Mouse (Mus musculus) right cerebral cortex, adult 2 months (tissue): ENCODE measurements around the gene Abcb8.

Source experiments
- DNase-seq, 2 experiments: peaks; one replicate each; pipeline ENCODE4 v3.0.0; 2021 to 2022; ENCODE audit warnings: low spot score in 2 of 2

The Abcb8 gene

DNA sequence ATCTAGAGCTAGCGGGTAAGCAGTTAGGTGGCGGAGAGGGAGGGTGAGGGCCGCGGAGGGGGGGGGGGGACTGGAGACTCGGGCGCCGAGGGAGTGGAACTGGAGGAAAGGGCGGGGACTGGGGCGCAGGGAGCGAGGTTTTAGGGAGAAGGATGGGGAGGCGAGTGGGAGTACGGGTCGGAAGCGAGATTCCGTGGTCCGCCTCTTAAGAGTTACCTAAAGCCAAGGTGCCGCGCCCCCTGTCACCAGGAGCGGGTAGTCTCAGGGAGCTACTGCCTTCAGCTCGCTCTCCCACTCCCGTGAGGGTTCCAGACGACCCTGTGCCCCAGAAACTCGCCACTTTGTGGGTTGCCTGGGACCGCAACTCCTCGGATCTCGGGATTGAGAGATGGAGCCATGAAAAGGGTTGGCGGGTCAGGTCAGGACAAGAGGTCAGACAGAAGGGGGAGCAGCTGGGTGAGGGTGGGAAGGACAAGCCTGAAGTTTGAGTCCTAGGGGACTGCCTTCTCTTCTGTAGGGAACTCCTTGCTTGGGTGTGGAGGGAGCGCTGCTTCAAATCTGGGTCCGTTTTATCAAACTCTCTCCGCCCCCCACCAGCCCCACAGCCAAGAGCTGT is 32.1 kb downstream of the Abcb8 start:
- peak in 1 of 2 experiments; percentile 29 for DNase-seq

- no peak for DNase-seq
These were observed 32.6 kb downstream of the Abcb8 start for GRCm38 (mm10) chr5:24426037-24426432.

- DNase-seq, result no peak
These were observed 33.3 kb downstream of the Abcb8 start for GRCm38 (mm10) chr5:24426556-24427284.

DNA sequence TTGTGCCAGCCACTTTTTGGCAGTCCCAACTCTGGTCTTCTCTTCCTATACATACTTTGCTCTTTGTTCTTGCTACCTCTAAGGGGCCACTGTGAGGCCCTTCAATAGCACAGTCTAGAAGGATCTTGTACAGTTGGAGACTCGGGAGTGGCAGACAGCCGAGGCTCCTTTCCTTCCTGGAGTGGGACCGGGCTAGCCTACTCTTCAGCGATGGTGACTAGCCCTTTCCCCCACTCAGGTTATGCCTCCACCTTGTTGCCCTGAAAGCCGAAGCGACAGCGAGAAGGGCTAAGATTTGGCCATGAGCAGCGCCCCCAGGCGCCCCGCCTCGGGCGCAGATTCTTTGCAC is 33.8 kb downstream of the Abcb8 start:
- DNase-seq, result no peak

GRCm38 (mm10) chr5:24427981-24428402 is 34.5 kb downstream of the Abcb8 start:
- DNase-seq, result no peak

DNA sequence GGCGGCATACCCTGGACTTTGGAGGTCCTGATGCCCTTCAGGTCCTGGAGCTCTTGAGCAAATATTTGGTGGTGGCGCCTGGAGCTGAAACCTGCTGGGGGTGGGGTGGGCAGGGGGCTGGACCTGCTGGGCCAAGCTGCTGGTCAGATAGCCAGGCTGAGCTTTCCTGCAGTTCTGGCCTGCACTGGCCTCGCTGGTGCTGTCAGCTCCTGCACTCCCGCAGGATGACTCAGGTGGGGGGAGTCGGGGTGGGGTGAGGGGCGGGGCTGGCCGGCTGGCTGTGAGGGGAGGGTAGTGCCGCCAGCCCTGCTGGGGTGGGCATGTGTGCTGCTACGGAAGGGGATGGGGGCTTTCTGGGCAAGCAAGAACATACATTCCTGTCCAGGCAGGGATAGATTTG is 35.1 kb downstream of the Abcb8 start:
- no peak for DNase-seq

- no peak for DNase-seq
These were observed 40.5 kb downstream of the Abcb8 start for GRCm38 (mm10) chr5:24433993-24434392.

DNA sequence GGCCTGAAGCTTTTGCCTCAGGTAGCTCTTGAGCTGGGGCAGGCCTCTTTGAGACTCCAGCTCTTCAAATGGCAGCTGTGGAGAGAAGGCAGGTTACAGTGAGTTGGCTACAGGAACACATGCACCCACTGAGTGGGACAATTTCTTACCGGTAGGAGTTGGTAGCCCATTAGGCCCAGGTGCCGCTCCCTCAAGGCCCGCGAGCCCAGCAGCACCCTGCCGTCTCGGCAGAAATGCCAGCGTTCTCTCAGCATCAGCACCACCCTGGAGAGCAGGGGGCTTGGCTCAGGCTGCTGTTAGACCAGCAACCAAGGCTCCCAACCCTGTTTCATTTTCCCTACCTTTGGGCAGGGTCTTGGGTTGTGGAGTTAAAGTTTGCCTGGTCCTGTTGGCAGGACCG is 47.7 kb downstream of the Abcb8 start:
- no peak for DNase-seq

DNA sequence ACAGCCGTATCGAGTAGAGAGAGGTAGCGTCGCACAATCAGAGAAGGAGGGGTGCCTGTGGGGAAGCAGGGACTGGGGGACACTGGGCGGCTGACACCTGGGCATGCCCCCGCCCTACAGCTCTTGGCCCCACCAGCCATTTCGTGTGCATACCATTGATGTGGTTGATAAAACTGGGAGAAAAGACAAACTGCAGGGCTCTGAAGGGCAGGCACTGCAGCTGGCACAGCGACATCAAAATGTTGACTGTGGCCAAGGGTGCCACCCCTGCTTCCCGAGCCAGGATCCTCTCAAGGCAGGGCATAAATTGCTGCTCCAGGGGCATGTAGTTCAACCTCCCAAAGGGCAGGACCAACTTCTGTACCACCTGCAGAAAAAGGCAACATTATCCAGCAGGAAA is 48.6 kb downstream of the Abcb8 start:
- no peak for DNase-seq

- DNase-seq, result no peak
These were observed 49.7 kb downstream of the Abcb8 start for GRCm38 (mm10) chr5:24443204-24443603.

DNA sequence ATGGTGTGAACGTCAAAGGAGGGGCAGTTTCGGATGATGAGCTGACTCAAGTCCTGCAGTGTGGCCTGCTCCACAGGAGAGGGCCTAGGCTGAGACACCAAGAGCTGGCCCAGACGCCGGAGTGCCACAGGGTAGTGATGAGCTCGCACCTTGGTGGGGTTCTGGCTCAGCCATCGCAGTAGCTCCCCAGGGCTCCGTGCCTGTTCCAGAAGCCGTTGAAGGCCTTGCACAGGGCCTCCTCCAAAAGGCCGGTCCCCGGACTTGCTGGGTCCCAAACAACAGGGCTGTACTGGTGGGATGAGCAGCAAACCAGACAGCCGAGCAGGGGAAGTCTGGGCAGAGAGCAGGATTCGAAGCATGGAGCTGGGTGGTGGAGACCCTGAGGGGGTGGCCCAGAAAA is 50.5 kb downstream of the Abcb8 start:
- DNase-seq, result no peak

GRCm38 (mm10) chr5:24444746-24445427 is 51.4 kb downstream of the Abcb8 start, which contains the start of gene Fastk:
TSS of gene Fastk (minus strand) at chr5:24445287.
- peak; percentile 91 to 93 for DNase-seq

GRCm38 (mm10) chr5:24445428-24446080 is 52.1 kb downstream of the Abcb8 start:
- no peak for DNase-seq

- DNase-seq, result no peak
These were observed 53.2 kb downstream of the Abcb8 start for GRCm38 (mm10) chr5:24446630-24447029.

GRCm38 (mm10) chr5:24447624-24448298 is 54.3 kb downstream of the Abcb8 start, which contains the start of gene Tmub1:
TSS of gene Tmub1 (minus strand) at chr5:24447854.
- peak; percentile 83 to 91 for DNase-seq

DNA sequence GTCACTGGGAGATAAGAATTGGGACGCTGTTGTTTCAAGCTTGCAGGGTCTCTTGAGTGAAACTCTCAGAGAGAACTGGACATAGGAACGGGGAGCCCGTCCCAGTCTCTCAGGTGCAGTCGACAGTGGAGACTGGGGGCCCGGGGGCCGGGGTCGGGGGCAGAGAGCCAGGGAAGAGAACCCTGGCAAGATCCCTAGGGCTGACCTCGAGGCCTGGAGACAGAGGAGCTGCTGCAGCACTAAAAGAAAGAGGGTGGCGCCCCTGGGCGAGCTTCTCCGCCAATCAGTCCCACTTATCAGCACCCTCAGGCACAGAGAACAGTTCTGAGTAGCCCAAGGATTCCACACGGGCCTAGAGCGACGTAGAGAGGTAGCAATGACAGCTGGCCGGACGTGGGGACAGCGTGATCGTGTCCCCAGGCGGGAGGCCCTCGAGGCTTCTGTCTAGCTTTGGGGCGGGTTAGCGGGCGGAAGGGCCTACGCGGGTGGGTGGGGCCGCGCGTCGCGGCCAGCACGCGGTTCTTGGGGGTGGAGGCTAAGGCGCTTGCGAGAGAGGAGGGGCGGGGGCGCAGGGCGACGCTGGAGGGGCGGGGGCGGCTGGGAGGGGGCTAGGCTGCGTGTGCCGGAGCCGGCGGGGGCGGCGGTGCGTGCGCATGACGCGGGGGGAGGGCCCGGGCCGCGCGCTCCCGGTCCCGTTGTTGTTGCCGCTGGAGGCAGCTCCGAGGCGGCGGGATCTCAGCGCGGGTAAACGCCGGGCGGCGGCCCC is 58.0 kb downstream of the Abcb8 start:
- DNase-seq, result peak; percentile 77 to 82

- peak in 1 of 2 experiments; percentile 27 for DNase-seq
These were observed 58.7 kb downstream of the Abcb8 start, which contains the start of gene Agap3 for GRCm38 (mm10) chr5:24452030-24452690. TSS of gene Agap3 (plus strand) at chr5:24452177.

DNA sequence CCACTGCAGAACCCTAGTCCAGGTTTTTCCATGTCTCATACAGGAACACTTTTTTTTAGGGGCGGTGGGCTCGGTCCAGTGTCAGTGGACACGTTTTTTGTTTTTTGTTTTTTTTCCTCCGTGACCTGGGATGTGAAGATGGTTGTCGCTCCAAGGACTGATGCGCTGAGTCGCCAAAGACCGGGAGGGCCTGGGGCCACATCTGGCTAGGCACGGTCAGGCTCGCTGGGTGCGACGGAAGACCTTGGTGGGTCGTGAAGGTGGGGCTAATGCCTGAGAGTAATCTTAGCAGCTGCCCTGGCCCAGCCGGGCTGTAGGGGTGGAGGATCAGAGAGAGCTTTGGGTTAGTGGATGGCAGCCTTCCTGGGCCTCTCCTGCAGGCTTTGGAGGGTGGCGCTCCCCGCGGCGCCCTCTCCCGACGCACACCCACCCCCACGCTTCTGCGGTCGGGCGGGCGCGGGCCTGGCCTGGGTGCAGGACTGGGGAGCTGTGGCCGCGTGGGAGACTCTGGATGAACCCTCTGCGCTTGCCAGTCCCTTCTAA is 59.3 kb downstream of the Abcb8 start:
- DNase-seq, result peak in 1 of 2 experiments; percentile 32

DNA sequence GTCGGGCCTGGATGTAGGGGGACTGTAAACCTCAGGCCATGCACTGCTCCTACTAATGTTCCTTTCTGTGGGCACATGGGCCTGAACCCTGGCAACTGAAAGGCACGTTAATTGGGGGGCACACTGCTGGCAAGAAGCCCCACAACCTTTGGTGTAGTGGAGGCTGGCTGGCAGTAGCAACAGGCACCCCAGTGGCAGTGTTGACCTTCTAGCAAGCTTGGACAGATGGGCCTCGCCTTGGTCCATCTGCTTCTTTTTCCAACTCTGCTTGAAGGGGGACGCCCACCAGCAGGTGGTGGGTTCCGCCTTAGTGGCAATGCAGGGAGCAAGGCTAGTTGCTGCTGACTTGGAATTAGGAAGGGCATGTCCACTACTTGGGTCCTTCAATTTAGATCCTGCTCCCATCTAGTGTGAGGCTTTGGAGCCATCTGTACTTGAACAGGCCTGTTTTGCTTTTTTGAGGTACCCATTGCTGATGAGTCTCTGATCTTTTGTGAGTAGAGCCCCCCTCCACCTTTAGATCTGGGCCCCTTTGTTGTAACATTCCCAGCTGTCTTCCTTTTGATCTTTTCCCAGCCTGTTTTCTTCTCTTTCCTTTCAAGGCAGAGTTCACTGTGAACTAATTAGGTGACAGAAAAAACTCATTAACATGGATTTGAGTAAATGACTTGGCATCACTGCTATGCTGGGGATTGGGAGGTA is 60.0 kb downstream of the Abcb8 start:
- peak in 1 of 2 experiments; percentile 30 for DNase-seq

DNA sequence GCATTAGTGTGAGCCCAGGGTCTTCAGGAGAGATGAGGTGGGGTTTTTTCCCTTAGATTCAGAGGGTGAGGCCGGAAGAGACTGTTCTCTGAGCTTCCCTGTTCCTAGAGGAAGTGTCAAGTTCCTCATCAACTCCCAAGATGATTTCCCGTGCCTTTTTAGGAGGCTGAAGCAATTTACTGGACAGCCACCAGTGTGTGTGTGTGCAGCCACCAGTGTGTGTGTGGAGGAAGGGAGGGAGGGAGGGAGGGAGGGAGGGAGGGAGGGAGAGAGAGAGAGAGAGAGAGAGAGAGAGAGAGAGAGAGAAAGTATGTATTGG is 60.5 kb downstream of the Abcb8 start:
- DNase-seq, result no peak
